Mouse (Mus musculus) C2C12 (cell line): Measurements from ENCODE around the gene Mrrf.

Experiments used
- CEBPB ChIP-seq: IDR thresholded peaks from one replicate; pipeline ENCODE4 v1.6.1; 2011; ENCODE audit warnings: low read depth, mild to moderate bottlenecking, control low read depth, moderate library complexity
- CTCF ChIP-seq: IDR thresholded peaks from one replicate; pipeline ENCODE4 v1.5.1; 2011; ENCODE audit not compliant: control insufficient read depth, insufficient read depth, insufficient read length
- FOSL1 ChIP-seq: IDR thresholded peaks from one replicate; pipeline ENCODE4 v1.8.0; 2011; ENCODE audit warnings: mild to moderate bottlenecking, low read length; ENCODE audit not compliant: poor library complexity, insufficient read depth, severe bottlenecking
- MAX ChIP-seq: IDR thresholded peaks from one replicate; pipeline ENCODE4 v1.6.1; 2011; ENCODE audit warnings: mild to moderate bottlenecking, control low read depth
- MYOD1 ChIP-seq: IDR thresholded peaks from one replicate; pipeline ENCODE4 v1.6.1; 2011; ENCODE audit warnings: low read depth; ENCODE audit not compliant: control insufficient read depth, insufficient read length
- MYOG ChIP-seq: IDR thresholded peaks from one replicate; pipeline ENCODE4 v1.6.1; 2011; ENCODE audit not compliant: control insufficient read depth, insufficient read length; ENCODE audit errors: extremely low read depth
- USF1 ChIP-seq: IDR thresholded peaks from one replicate; pipeline ENCODE4 v1.6.1; 2011; ENCODE audit warnings: low read depth, mild to moderate bottlenecking, control low read depth, moderate library complexity

DNA sequence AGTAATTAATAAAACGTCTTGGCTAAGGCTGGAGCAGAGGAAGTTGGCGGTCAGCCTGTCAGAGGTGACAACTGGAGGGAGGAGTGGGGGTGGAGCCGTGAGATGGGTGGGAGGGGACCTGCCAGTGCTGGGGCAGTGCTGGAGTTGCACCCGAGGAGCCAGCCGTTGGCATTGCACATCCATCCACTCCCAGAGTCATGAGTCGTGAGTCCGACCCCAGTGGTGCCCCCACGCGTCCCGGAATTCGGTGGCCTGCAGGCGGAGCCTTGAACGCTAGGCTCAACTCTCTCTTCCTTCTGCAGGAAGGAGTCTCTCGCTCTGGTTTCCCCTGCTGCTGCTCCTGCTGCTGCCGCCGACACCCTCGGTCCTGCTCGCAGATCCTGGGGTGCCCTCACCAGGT lies 94.2 kb downstream of the Mrrf start, which contains the start of gene Ptgs1:
- TF ChIP-seq CTCF (no peak), CEBPB (no peak), MAX (no peak), MYOD1 (peak; percentile 34), USF1 (no peak), FOSL1 (no peak), MYOG (no peak)
